Mouse (Mus musculus) hindbrain, embryonic 10.5 days (tissue): ENCODE measurements around the gene Gm11733. TPM values are rescaled to one million over a fixed set of nuclear protein-coding genes. Genes with fewer than 3 reads are reported as not detected.
"Not testable (repeated sequence)": the region's sequence is repeated elsewhere in the genome, so short reads cannot be mapped to it uniquely, and the experiment has no call there.

Experiments
- DNase-seq: peaks from one replicate; pipeline ENCODE4 v3.0.0-alpha.2; 2017; ENCODE audit warnings: low spot score
- H3K27ac ChIP-seq: fragments of 300-500 bp; sonication (generic); 2 replicates; pipeline ENCODE4 v1.5.1; 2016; ENCODE audit warnings: mild to moderate bottlenecking, moderate library complexity
- H3K27me3 ChIP-seq: fragments of 300-500 bp; sonication (generic); 2 replicates; pipeline ENCODE4 v1.6.1; 2016; ENCODE audit warnings: mild to moderate bottlenecking; ENCODE audit not compliant: poor library complexity, insufficient read depth, severe bottlenecking
- H3K36me3 ChIP-seq: fragments of 300-500 bp; sonication (generic); 2 replicates; pipeline ENCODE4 v1.6.1; 2016; ENCODE audit warnings: mild to moderate bottlenecking, moderate library complexity
- H3K4me1 ChIP-seq: fragments of 300-500 bp; sonication (generic); replicated peaks from 2 replicates; pipeline ENCODE4 v1.6.1; 2016; ENCODE audit warnings: mild to moderate bottlenecking
- H3K4me3 ChIP-seq: fragments of 300-500 bp; sonication (generic); 2 replicates; pipeline ENCODE4 v1.5.1; 2016; ENCODE audit warnings: mild to moderate bottlenecking, moderate library complexity
- H3K9me3 ChIP-seq: fragments of 300-500 bp; sonication (generic); 2 replicates; pipeline ENCODE4 v1.6.1; 2016; ENCODE audit warnings: mild to moderate bottlenecking, moderate library complexity
- WGBS: fragments of 180-500 bp; shearing (Covaris S2); methylation state at CpG from one replicate; pipeline ENCODE4 v1.1.7; 2016; 5-methylcytosine and 5-hydroxymethylcytosine counted together
- polyA plus RNA-seq: library from polyadenylated mRNA; unstranded; fragments of >200 nt; fragmentation: Nextera tagmentation; extraction: Ambion mirVana; gene quantifications from 2 replicates; pipeline ENCODE4 v1.2.1, GENCODE M21; 2016

Gene Gm11733
- not detected in 2 replicates for polyA plus RNA-seq

GRCm38 (mm10) chr11:117484198-117484597 lies at the start of gene Gm11733:
TSS of gene Gm11733 (plus strand) at chr11:117484368.
- H3K27me3 ChIP-seq, result peaks cover 16% of the 10 kb centered on the region
- H3K4me3 ChIP-seq, result peak within 1 kb of the TSS; percentile 36
- DNase-seq, result peak; percentile 40
- H3K4me1 ChIP-seq, result peaks cover 60% of the 10 kb centered on the region
- peak within 1 kb of the TSS; percentile 86 for H3K27ac ChIP-seq
- no peaks in the 10 kb centered on the region for H3K36me3 ChIP-seq
- WGBS, result 26% methylated on average over 12 of the region's 12 CpGs
- peaks cover 6% of the 10 kb centered on the region; the same call in 1 of the 2 replicates for H3K9me3 ChIP-seq

GRCm38 (mm10) chr11:117436401-117437109 lies 47.6 kb upstream of the Gm11733 start:
- Histone ChIP-seq H3K4me3 (peak overlapping the region; percentile 32), H3K27me3 (peaks cover 64% of the 10 kb centered on the region)

GRCm38 (mm10) chr11:117437110-117437490 lies 47.1 kb upstream of the Gm11733 start:
- Histone ChIP-seq H3K27ac (peak overlapping the region; percentile 74), H3K4me1 (peaks cover 63% of the 10 kb centered on the region), H3K9me3 (peaks cover 7% of the 10 kb centered on the region; the same call in 1 of the 2 replicates), H3K36me3 (no peaks in the 10 kb centered on the region), H3K4me3 (peak overlapping the region; percentile 32), H3K27me3 (peaks cover 70% of the 10 kb centered on the region)
- DNase-seq, result no peak
- WGBS, result 15% methylated on average over 7 of the region's 7 CpGs

More at GRCm38 (mm10) chr11:117436401-117437109, 47.6 kb upstream of the Gm11733 start:
- DNase-seq, result peak; percentile 77
- H3K9me3 ChIP-seq, result peaks cover 7% of the 10 kb centered on the region; the same call in 1 of the 2 replicates
- WGBS, result 19% methylated on average over 22 of the region's 22 CpGs
- H3K4me1 ChIP-seq, result peaks cover 58% of the 10 kb centered on the region
- H3K36me3 ChIP-seq, result no peaks in the 10 kb centered on the region
- peak overlapping the region; percentile 74 for H3K27ac ChIP-seq

- no peak for DNase-seq
- peaks cover 72% of the 10 kb centered on the region for H3K4me1 ChIP-seq
- H3K9me3 ChIP-seq, result 0 out of 2 replicates have a peak, but pooled peaks cover under 1% of the 10 kb centered on the region
- H3K36me3 ChIP-seq, result no peaks in the 10 kb centered on the region
- 30% methylated on average over 6 of the region's 6 CpGs for WGBS
- peaks cover 76% of the 10 kb centered on the region for H3K27me3 ChIP-seq
- H3K4me3 ChIP-seq, result no peak overlapping the region
- H3K27ac ChIP-seq, result peak overlapping the region; percentile 74; the same call in 1 of the 2 replicates
Measured at GRCm38 (mm10) chr11:117438363-117438762, 45.8 kb upstream of the Gm11733 start.

GRCm38 (mm10) chr11:117440865-117441425 lies 43.2 kb upstream of the Gm11733 start:
- peak overlapping the region; percentile 77 for H3K27ac ChIP-seq
- H3K4me3 ChIP-seq, result peak overlapping the region; percentile 42
- 14% methylated on average over 22 of the region's 22 CpGs for WGBS
- peak; percentile 31 for DNase-seq
- peaks cover 76% of the 10 kb centered on the region for H3K27me3 ChIP-seq
- H3K36me3 ChIP-seq, result no peaks in the 10 kb centered on the region
- peaks cover 82% of the 10 kb centered on the region for H3K4me1 ChIP-seq
- no peaks in the 10 kb centered on the region for H3K9me3 ChIP-seq

- H3K9me3 ChIP-seq, result no peaks in the 10 kb centered on the region
- no peak for DNase-seq
- no peaks in the 10 kb centered on the region for H3K36me3 ChIP-seq
- peaks cover 51% of the 10 kb centered on the region for H3K27me3 ChIP-seq
- H3K27ac ChIP-seq, result no peak overlapping the region; the same call in 1 of the 2 replicates
- 64% methylated on average over 2 of the region's 2 CpGs for WGBS
- peaks cover 51% of the 10 kb centered on the region for H3K4me1 ChIP-seq
- H3K4me3 ChIP-seq, result no peak overlapping the region
Measured at GRCm38 (mm10) chr11:117444090-117444489, 40.1 kb upstream of the Gm11733 start.

GRCm38 (mm10) chr11:117445707-117446106 lies 38.5 kb upstream of the Gm11733 start:
- Histone ChIP-seq H3K27ac (no peak overlapping the region), H3K4me1 (peaks cover 37% of the 10 kb centered on the region), H3K36me3 (no peaks in the 10 kb centered on the region), H3K27me3 (peaks cover 47% of the 10 kb centered on the region), H3K9me3 (no peaks in the 10 kb centered on the region), H3K4me3 (no peak overlapping the region)
- 82% methylated on average over 6 of the region's 6 CpGs for WGBS
- DNase-seq, result no peak

GRCm38 (mm10) chr11:117454086-117454485 lies 30.1 kb upstream of the Gm11733 start:
- H3K27ac ChIP-seq, result peak overlapping the region; percentile 6; the same call in 1 of the 2 replicates
- H3K36me3 ChIP-seq, result no peaks in the 10 kb centered on the region
- H3K27me3 ChIP-seq, result peaks cover 63% of the 10 kb centered on the region
- no peak overlapping the region for H3K4me3 ChIP-seq
- H3K4me1 ChIP-seq, result peaks cover 22% of the 10 kb centered on the region
- WGBS, result 36% methylated on average over 10 of the region's 10 CpGs
- no peaks in the 10 kb centered on the region for H3K9me3 ChIP-seq
- no peak for DNase-seq

GRCm38 (mm10) chr11:117459148-117459547 lies 25.0 kb upstream of the Gm11733 start:
- WGBS, result 3% methylated on average over 8 of the region's 8 CpGs
- Histone ChIP-seq H3K4me1 (peaks cover 51% of the 10 kb centered on the region), H3K36me3 (no peaks in the 10 kb centered on the region), H3K27me3 (peaks cover 80% of the 10 kb centered on the region), H3K9me3 (no peaks in the 10 kb centered on the region), H3K4me3 (0 out of 2 replicates have a peak overlapping the region, but pooled peaks have one; percentile 2), H3K27ac (peak overlapping the region; percentile 31; the same call in 1 of the 2 replicates)
- no peak for DNase-seq

GRCm38 (mm10) chr11:117462202-117462864 lies 21.8 kb upstream of the Gm11733 start:
- Histone ChIP-seq H3K27me3 (peaks cover 76% of the 10 kb centered on the region), H3K9me3 (no peaks in the 10 kb centered on the region), H3K4me1 (peaks cover 69% of the 10 kb centered on the region), H3K4me3 (peak overlapping the region; percentile 23), H3K36me3 (no peaks in the 10 kb centered on the region), H3K27ac (peak overlapping the region; percentile 86)
- WGBS, result 11% methylated on average over 16 of the region's 16 CpGs
- peak; percentile 53 for DNase-seq

GRCm38 (mm10) chr11:117463416-117463815 lies 20.8 kb upstream of the Gm11733 start:
- H3K36me3 ChIP-seq, DNase-seq, H3K4me3 ChIP-seq, H3K9me3 ChIP-seq: not testable (repeated sequence)
- 87% methylated on average over 4 of the region's 4 CpGs for WGBS
- Histone ChIP-seq H3K4me1 (peaks cover 76% of the 10 kb centered on the region), H3K27me3 (peaks cover 65% of the 10 kb centered on the region), H3K27ac (peak overlapping the region; percentile 86)

GRCm38 (mm10) chr11:117466292-117466691 lies 17.9 kb upstream of the Gm11733 start:
- H3K4me3 ChIP-seq, result no peak overlapping the region
- 28% methylated on average over 5 of the region's 5 CpGs for WGBS
- H3K27ac ChIP-seq, result peak overlapping the region; percentile 36; the same call in 1 of the 2 replicates
- H3K36me3 ChIP-seq, result no peaks in the 10 kb centered on the region
- H3K9me3 ChIP-seq, result no peaks in the 10 kb centered on the region
- peaks cover 86% of the 10 kb centered on the region for H3K4me1 ChIP-seq
- H3K27me3 ChIP-seq, result peaks cover 36% of the 10 kb centered on the region
- no peak for DNase-seq
